Mouse (Mus musculus) myocyte (in vitro differentiated cells): ENCODE measurements around the gene Bdkrb2. TPM values are rescaled to one million over a fixed set of nuclear protein-coding genes. Genes with fewer than 3 reads are reported as not detected.

Experiments used
- H3K27me3 ChIP-seq: one replicate; pipeline ENCODE4 v1.6.1; 2011; ENCODE audit not compliant: control insufficient read depth, insufficient read depth, insufficient read length
- H3K36me3 ChIP-seq: one replicate; pipeline ENCODE4 v1.6.1; 2011; ENCODE audit not compliant: control insufficient read depth, insufficient read depth
- H3K4me2 ChIP-seq: one replicate; pipeline ENCODE4 v1.6.1; 2011; ENCODE audit warnings: low read depth, control low read depth
- H3K4me3 ChIP-seq: one replicate; pipeline ENCODE4 v1.5.1; 2011; ENCODE audit warnings: mild to moderate bottlenecking, control low read depth, moderate library complexity
- H3K79me2 ChIP-seq: one replicate; pipeline ENCODE4 v1.6.1; 2011; ENCODE audit not compliant: control insufficient read depth, insufficient read depth
- H3ac ChIP-seq: one replicate; pipeline ENCODE4 v1.6.1; 2011; ENCODE audit not compliant: control insufficient read depth, insufficient read length
- CEBPB ChIP-seq: IDR thresholded peaks from 2 replicates; pipeline ENCODE4 v1.6.1; 2011; ENCODE audit warnings: mild to moderate bottlenecking, moderate library complexity; ENCODE audit not compliant: poor library complexity, insufficient read depth, severe bottlenecking
- E2F4 ChIP-seq: IDR thresholded peaks from one replicate; pipeline ENCODE4 v1.6.1; 2011; ENCODE audit warnings: mild to moderate bottlenecking, control low read depth, moderate library complexity; ENCODE audit not compliant: insufficient read depth
- MAX ChIP-seq: IDR thresholded peaks from one replicate; pipeline ENCODE4 v1.6.1; 2011; ENCODE audit warnings: low read depth, mild to moderate bottlenecking, control low read depth
- MYOD1 ChIP-seq, 3 experiments: IDR thresholded peaks; one replicate each; pipeline ENCODE4 v1.6.1; 2011; ENCODE audit warnings: control low read depth in 2 of 3, low read depth in 2 of 3, mild to moderate bottlenecking in 2 of 3, moderate library complexity in 1 of 3; ENCODE audit not compliant: insufficient read length in 2 of 3, control insufficient read depth in 1 of 3
- MYOG ChIP-seq, 3 experiments: IDR thresholded peaks; one replicate each; pipeline ENCODE4 v1.6.1; 2011; ENCODE audit warnings: control low read depth in 2 of 3, low read depth in 2 of 3, mild to moderate bottlenecking in 2 of 3; ENCODE audit not compliant: insufficient read length in 2 of 3, control insufficient read depth in 1 of 3, insufficient read depth in 1 of 3
- POLR2A ChIP-seq: IDR thresholded peaks from one replicate; pipeline ENCODE4 v1.6.1; 2011; ENCODE audit warnings: low read depth, mild to moderate bottlenecking, control low read depth, moderate library complexity; ENCODE audit not compliant: insufficient read length
- POLR2AphosphoS2 ChIP-seq: IDR thresholded peaks from one replicate; pipeline ENCODE4 v1.6.1; 2011; ENCODE audit warnings: low read depth, control low read depth; ENCODE audit not compliant: insufficient read length
- REST ChIP-seq: IDR thresholded peaks from one replicate; pipeline ENCODE4 v1.6.1; 2011; ENCODE audit warnings: mild to moderate bottlenecking, control low read depth, moderate library complexity; ENCODE audit not compliant: insufficient read depth, insufficient read length
- SRF ChIP-seq: IDR thresholded peaks from one replicate; pipeline ENCODE4 v1.6.1; 2011; ENCODE audit warnings: low read depth; ENCODE audit not compliant: control insufficient read depth, insufficient read length
- TCF12 ChIP-seq: IDR thresholded peaks from one replicate; pipeline ENCODE4 v1.6.1; 2011; ENCODE audit warnings: mild to moderate bottlenecking, control low read depth; ENCODE audit not compliant: poor library complexity, insufficient read depth, severe bottlenecking
- TCF3 ChIP-seq: IDR thresholded peaks from one replicate; pipeline ENCODE4 v1.6.1; 2011; ENCODE audit warnings: low read depth, control low read depth; ENCODE audit not compliant: insufficient read length
- USF1 ChIP-seq: IDR thresholded peaks from one replicate; pipeline ENCODE4 v1.6.1; 2011; ENCODE audit warnings: low read depth, mild to moderate bottlenecking, control low read depth, moderate library complexity
- polyA plus RNA-seq: library from polyadenylated mRNA; unstranded; fragments of >200 nt; fragmentation: generic; extraction: Trizol; gene quantifications from one replicate; pipeline ENCODE4 v1.2.1, GENCODE M21; 2012; ENCODE audit warnings: missing spikeins

Bdkrb2 gene
- polyA plus RNA-seq, 1 experiment = 2.2 TPM

GRCm38 (mm10) chr12:105597135-105597534, 34.1 kb downstream of the Bdkrb2 start:
- H3ac ChIP-seq = no peak overlapping the region
- no peak for TF ChIP-seq TCF3

GRCm38 (mm10) chr12:105598503-105598902, 35.5 kb downstream of the Bdkrb2 start:
- H3K79me2 ChIP-seq = no peaks in the 10 kb centered on the region
- H3K4me3 ChIP-seq = no peak overlapping the region
- H3K27me3 ChIP-seq = no peaks in the 10 kb centered on the region
- H3K36me3 ChIP-seq = no peaks in the 10 kb centered on the region
- no peak overlapping the region for H3ac ChIP-seq
- no peak overlapping the region for H3K4me2 ChIP-seq
- TF ChIP-seq E2F4 (no peak), MYOD1 (IDR thresholded peaks at IDR 0.05; ENCODE audit: control insufficient read depth in 1 of 3, insufficient read length in 2 of 3, low read depth in 2 of 3) (no peak), USF1 (no peak), TCF3 (no peak), MAX (no peak), SRF (no peak), TCF12 (no peak), REST (no peak), MYOG (IDR thresholded peaks at IDR 0.05; ENCODE audit: control insufficient read depth in 1 of 3, insufficient read depth in 1 of 3, insufficient read length in 2 of 3, low read depth in 2 of 3) (no peak), CEBPB (no peak), POLR2A (no peak), POLR2AphosphoS2 (no peak)

More at GRCm38 (mm10) chr12:105597135-105597534, 34.1 kb downstream of the Bdkrb2 start:
- no peaks in the 10 kb centered on the region for H3K79me2 ChIP-seq
- no peak overlapping the region for H3K4me3 ChIP-seq
- no peak overlapping the region for H3K4me2 ChIP-seq
- H3K36me3 ChIP-seq = no peaks in the 10 kb centered on the region
- H3K27me3 ChIP-seq = no peaks in the 10 kb centered on the region

DNA sequence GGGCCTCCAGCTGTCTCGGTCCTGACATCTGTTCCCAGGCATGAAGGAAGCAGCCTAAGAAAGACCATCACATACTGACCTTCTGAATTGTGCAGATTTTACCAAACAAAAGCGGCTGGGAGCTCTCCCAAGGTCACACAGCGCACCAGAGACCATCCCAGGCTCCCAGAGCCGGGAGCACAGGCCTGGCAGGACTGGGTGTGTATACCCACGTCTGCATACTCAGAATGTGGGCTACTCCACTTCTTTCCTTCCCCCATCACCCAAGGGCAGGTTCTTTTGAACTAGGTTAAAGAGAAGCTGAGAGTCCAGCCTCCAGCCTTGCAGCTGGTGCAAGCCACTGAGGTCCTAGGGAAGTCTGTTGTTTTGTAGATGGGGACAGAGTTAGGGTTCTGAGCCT, 36.1 kb downstream of the Bdkrb2 start:
- no peaks in the 10 kb centered on the region for H3K79me2 ChIP-seq
- H3ac ChIP-seq = no peak overlapping the region

DNA sequence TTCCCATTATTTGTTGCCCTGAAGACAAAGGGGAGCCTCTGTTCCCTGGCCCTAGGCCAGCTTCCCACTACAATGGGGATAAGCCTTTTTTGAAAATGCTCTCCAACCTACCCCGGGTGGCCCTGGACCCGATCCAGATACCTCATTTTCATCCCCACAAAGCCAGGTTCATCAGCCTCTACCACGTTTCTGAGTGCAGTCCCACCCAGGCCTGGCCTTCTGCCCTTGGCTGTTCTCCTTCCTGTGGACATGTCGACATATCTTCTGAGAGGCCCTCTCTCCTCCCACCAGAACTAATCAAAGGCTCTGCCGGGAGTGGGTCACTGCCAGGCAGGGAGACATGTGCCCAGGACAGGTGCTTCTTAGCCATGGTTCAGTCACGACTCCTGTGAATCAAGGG, 38.6 kb downstream of the Bdkrb2 start:
- H3K79me2 ChIP-seq = no peaks in the 10 kb centered on the region
- H3K27me3 ChIP-seq = no peaks in the 10 kb centered on the region
- no peaks in the 10 kb centered on the region for H3K36me3 ChIP-seq
- H3K4me2 ChIP-seq = no peak overlapping the region
- no peak overlapping the region for H3K4me3 ChIP-seq
- peak in 1 of 3 experiments; percentile 28 for TF ChIP-seq MYOD1 (IDR thresholded peaks at IDR 0.05; ENCODE audit: control insufficient read depth in 1 of 3, insufficient read length in 2 of 3, low read depth in 2 of 3)
- no peak for TF ChIP-seq TCF12
- H3ac ChIP-seq = no peak overlapping the region

More for the DNA sequence above, 36.1 kb downstream of the Bdkrb2 start:
- no peaks in the 10 kb centered on the region for H3K36me3 ChIP-seq
- H3K4me2 ChIP-seq = no peak overlapping the region
- TF ChIP-seq POLR2A (no peak), MAX (no peak), MYOD1 (IDR thresholded peaks at IDR 0.05; ENCODE audit: control insufficient read depth in 1 of 3, insufficient read length in 2 of 3, low read depth in 2 of 3) (no peak), POLR2AphosphoS2 (no peak), MYOG (IDR thresholded peaks at IDR 0.05; ENCODE audit: control insufficient read depth in 1 of 3, insufficient read depth in 1 of 3, insufficient read length in 2 of 3, low read depth in 2 of 3) (no peak), USF1 (no peak), TCF3 (no peak), SRF (no peak), E2F4 (no peak), TCF12 (no peak), CEBPB (no peak), REST (no peak)
- no peaks in the 10 kb centered on the region for H3K27me3 ChIP-seq
- no peak overlapping the region for H3K4me3 ChIP-seq

- Histone ChIP-seq H3K4me2 (peak within 1 kb of the TSS; percentile 68), H3K27me3 (no peaks in the 10 kb centered on the region), H3K36me3 (no peaks in the 10 kb centered on the region), H3K4me3 (no peak within 1 kb of the TSS), H3ac (no peak within 1 kb of the TSS), H3K79me2 (no peaks in the 10 kb centered on the region)
- TF ChIP-seq SRF = no peak
- no peak for TF ChIP-seq POLR2A
- no peak for TF ChIP-seq E2F4
- no peak for TF ChIP-seq TCF12
- TF ChIP-seq CEBPB = 0 out of 2 replicates have a peak, but pooled peaks have one; percentile 15
Measured at GRCm38 (mm10) chr12:105602581-105603210, 39.7 kb downstream of the Bdkrb2 start, which contains the start of gene Bdkrb1. TSS of gene Bdkrb1 (plus strand) at chr12:105603085.
